Mouse (Mus musculus): ENCODE data around the gene Olfr324.

DNA sequence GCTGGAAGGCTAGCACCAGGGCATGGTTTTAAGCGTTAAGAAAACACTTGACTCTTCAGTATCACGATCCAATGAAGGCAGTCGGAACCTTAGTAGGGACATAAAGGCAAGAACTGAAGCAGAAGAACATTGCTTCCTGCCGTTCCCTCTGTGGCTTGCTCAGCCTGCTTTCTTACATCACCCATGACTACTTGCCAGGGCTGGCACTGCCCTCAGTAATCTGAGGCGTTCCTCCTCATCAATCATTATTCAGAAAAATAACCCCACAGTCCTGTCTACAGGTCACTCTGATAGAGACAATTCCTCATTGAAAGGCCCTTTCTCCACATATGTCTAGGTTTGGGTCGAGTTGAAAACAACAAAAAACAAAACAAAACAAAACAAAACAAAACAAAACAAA lies 12.1 kb downstream of the Olfr324 start:
- TF ChIP-seq POLR2A (IDR thresholded peaks at IDR 0.05; ENCODE audit: borderline replicate concordance, extremely low read depth, low read depth, low read length): no peak
- no peak for TF ChIP-seq CTCF (IDR thresholded peaks at IDR 0.05; ENCODE audit: insufficient read depth, low read length)

All from lung, adult 2 months (tissue).